Mouse (Mus musculus) spleen, adult 10 weeks (tissue): ENCODE measurements around the gene Gm20828. TPM values are rescaled to one million over a fixed set of nuclear protein-coding genes. Genes with fewer than 3 reads are reported as not detected.

ENCODE experiments used
- polyA plus RNA-seq: library from polyadenylated mRNA; stranded (reverse); fragments of 350-450 nt; fragmentation: Illumina TruSeq; extraction: RNeasy Lipid Tissue Mini Kit (QIAGEN cat#74804); gene quantifications from one replicate; pipeline ENCODE4 v1.2.3, GENCODE M21; 2015; ENCODE audit warnings: low replicate concordance; ENCODE audit not compliant: insufficient read depth

Gene Gm20828
- polyA plus RNA-seq = not detected

DNA sequence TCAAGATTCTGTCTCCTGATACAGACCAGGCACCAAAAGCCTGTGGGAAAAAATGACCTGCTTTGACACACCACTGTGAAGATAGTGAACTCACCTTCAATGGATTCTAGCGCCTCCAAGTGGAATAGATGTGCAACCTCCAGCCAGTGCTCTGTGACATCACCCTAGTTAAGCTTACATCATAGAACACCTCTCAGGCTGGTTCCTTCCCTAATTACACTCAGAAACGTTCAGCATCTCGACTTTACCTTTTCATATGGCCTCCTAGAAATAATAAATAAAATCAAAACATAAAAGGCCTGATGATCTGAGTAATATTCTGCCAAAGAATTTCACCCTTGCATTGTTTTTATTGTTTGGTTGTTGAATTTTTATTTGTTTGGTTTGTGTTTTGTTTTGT lies at the start of gene Gm20828:
TSS of gene Gm20828 (minus strand) at position 101 of the 400 bp plus-strand sequence.

